Mouse (Mus musculus): ENCODE measurements around the gene Rgs3. TPM values are rescaled to one million over a fixed set of nuclear protein-coding genes. Genes with fewer than 3 reads are reported as not detected.

The Rgs3 gene
- polyA plus RNA-seq, 1 experiment: 49.5 TPM

DNA sequence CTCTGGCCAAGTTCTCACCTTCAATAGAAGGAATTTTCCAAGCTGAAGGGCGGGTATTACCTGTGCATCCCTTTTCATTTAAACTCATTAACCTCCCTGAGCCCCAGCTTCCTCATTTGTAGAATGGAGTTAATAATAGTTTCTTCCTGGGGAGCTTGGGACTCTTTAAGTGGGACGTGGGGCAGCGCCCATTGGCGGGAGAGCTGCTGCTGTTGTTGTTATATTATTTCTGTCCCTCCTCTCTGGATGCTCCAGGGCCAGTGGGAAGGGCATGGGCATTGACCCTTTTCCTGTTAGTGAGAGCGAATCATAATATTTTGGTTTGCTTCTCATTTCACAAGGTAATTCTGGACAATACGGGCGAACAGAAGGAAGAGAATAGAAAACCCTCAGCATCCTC is 47.3 kb downstream of the Rgs3 start:
- peak overlapping the region; percentile 47 for H3K27ac ChIP-seq (replicated peaks; ENCODE audit: low read depth, low read length)

DNA sequence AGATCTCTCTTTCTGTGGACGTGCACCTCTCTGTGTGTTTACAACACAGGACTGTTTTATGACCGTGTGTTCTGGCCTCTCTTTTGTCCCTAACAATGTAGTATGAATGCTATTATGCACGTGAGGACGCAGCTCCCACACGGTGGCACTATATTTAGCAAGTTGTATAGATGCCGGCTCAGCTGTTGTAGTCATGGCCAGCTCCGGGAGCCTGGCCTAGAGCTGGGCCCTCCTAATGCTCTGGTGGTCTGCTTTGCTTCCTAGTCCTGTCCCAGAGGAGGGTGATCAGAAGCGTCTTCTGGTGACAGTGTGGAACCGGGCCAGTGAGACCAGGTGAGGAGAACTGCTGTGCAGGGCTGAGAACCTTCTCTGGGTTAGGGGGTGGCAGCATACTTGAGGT is 47.7 kb downstream of the Rgs3 start:
- peaks cover 19% of the 10 kb centered on the region; the same call in 1 of the 2 replicates for H3K4me1 ChIP-seq (ENCODE audit: control insufficient read depth, insufficient read depth, insufficient read length, low read length)
- no peak overlapping the region for H3K4me3 ChIP-seq (ENCODE audit: insufficient read depth, low read depth, low read length)
- peak overlapping the region; percentile 47 for H3K27ac ChIP-seq (replicated peaks; ENCODE audit: low read depth, low read length)

More for the DNA sequence above, 47.3 kb downstream of the Rgs3 start:
- Histone ChIP-seq H3K4me3 (ENCODE audit: insufficient read depth, low read depth, low read length) (no peak overlapping the region), H3K4me1 (ENCODE audit: control insufficient read depth, insufficient read depth, insufficient read length, low read length) (peaks cover 19% of the 10 kb centered on the region; the same call in 1 of the 2 replicates)

DNA sequence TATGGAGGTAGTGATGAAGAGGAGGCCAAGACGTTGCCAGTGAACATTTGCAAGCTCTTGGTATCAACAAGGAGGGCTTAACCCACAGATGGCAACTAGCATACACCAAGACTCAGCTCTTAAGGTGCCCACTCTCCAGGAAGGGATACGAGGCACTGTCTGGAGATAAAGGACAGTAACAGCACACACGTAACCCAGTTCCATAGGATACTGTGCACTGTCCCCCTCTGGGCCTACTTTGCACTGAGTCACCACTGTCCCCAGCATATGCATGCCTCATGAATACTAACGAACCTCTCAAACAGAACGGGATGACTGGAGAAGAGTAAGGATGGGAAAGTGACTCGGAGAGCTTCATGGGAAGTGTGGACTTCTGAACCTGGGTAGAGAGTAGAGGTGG is 48.2 kb downstream of the Rgs3 start:
- H3K4me1 ChIP-seq (ENCODE audit: control insufficient read depth, insufficient read depth, insufficient read length, low read length): peaks cover 15% of the 10 kb centered on the region; the same call in 1 of the 2 replicates
- H3K4me3 ChIP-seq (ENCODE audit: insufficient read depth, low read depth, low read length): no peak overlapping the region
- no peak overlapping the region for H3K27ac ChIP-seq (replicated peaks; ENCODE audit: low read depth, low read length)

DNA sequence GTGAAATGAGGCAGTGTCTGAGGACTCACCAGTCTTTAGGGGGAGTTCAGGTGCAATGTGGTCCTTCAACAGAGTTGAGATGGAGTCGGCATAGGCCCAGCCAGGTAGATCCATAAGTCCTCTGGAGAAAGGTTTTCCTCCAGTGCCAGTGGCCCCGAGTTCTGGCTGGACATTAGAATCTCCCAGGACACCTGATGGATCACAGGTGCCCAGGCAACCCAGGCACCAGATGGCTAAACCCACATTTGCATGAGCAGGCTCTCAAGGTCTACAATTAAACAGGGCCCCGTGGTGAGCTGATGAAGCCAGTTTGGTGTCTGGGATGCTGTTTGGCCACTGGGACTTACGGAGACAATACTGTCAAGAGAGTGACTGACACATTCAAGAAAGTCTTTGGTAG is 49.7 kb downstream of the Rgs3 start:
- Histone ChIP-seq H3K27ac (replicated peaks; ENCODE audit: low read depth, low read length) (no peak overlapping the region), H3K4me3 (ENCODE audit: insufficient read depth, low read depth, low read length) (no peak overlapping the region), H3K4me1 (ENCODE audit: control insufficient read depth, insufficient read depth, insufficient read length, low read length) (peaks cover 13% of the 10 kb centered on the region)

DNA sequence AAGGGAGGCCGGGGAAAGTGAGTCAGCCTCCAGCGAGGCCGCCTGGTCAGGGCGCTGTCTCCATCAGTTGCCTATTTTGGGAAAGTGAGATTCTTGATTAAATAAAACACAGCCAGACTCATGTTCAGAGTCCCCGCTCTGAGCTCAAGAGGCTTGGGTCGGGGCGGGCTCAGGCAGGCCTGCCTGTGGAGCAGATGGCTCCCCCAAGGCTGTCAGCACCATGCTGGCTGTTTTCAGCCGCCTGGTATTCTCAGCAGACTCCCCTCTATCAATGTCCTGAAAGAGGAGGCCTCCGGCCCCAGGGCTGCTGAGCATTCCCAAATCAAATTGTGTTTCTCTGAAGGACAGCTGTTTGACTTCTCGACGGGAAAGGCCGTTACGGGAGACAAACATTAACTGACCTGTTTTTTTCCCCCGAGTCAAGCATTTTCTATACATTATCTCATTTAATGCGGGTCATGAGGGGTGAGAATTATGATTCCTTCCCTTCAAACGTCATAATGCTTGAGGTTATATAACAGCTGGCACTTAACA is 50.6 kb downstream of the Rgs3 start:
- Histone ChIP-seq H3K27ac (replicated peaks; ENCODE audit: low read depth, low read length) (no peak overlapping the region), H3K4me1 (ENCODE audit: control insufficient read depth, insufficient read depth, insufficient read length, low read length) (peaks cover 20% of the 10 kb centered on the region), H3K4me3 (ENCODE audit: insufficient read depth, low read depth, low read length) (no peak overlapping the region)

DNA sequence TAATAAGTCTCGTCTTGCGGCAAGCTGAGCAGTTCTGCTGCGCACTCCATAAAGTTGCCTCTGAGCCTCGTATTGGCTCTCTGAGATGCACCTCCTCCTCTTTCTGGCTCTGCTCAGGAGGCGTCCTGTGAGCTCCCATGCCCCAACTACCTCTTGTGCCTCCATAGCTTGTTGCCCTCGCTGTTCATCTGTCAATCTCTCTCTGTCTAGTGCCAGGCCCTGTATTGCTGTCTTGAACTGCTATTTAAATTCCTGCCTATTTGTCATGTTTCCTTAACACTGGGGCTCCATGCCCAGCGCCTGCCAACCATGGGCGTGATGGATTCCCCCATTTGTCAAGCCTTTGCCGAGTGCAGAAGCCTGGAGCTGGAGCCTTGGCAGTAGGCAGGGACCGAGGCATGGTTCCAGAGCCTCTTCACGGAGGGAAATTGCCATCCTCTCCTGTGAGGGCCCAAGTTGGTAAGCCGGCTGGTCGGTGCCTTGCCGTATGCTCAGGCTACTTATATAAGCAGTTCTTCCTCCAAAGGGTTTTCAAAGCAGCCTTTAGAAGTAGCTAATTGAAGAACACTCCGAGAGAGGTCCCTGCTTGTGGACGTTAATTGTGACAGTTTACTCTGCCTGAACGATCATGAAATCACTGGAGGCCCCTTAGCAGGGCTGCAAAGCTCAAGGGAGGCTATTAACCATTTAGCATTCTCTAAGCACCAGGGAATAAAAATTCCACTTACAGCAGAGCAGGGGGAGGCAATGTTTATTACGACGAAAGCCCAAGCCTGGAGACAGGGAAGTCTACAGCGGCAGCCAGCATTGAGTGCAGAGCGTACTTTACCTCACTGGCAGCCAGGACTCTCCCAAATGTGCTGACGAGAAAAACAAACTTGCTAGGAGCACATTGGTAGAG is 53.2 kb downstream of the Rgs3 start:
- H3K27ac ChIP-seq (replicated peaks; ENCODE audit: low read depth, low read length): no peak overlapping the region
- peaks cover 25% of the 10 kb centered on the region for H3K4me1 ChIP-seq (ENCODE audit: control insufficient read depth, insufficient read depth, insufficient read length, low read length)

DNA sequence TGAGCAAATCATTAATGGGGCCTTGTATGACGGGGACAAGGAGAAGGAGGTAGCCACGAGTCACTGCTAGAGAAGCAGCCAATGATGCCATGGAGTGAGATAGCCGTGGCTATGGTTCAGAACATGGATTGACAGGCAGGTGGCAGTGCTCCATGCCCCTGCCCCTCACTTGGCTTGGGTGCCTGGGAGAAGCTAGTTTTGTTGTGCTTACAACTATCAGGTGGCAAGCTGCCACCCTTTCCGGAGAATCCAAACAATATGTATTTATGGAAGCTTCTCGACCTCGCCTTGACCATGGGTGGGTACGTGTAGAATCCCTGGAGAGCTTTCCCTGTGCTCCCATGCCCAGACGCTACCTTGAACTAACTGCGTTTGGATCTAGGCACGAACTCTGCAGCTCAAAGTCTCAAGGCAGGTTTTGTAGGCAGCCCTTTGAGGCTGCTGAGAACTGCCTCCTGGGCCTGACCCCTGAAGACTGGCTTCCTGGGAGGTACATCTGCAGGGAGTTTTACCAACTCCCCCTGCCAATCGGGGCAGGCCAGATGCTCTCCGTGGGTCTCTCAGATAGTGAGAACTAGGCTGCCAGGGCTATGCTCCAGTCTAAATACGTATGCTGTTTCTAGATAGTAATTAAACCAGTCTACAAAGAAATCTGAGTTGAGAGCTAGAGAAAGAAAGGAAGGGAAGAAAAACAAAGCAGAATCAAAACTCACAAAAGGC is 54.2 kb downstream of the Rgs3 start:
- no peak overlapping the region for H3K4me3 ChIP-seq (ENCODE audit: insufficient read depth, low read depth, low read length)
- peaks cover 34% of the 10 kb centered on the region for H3K4me1 ChIP-seq (ENCODE audit: control insufficient read depth, insufficient read depth, insufficient read length, low read length)
- H3K27ac ChIP-seq (replicated peaks; ENCODE audit: low read depth, low read length): no peak overlapping the region

More for the DNA sequence above, 53.2 kb downstream of the Rgs3 start:
- no peak overlapping the region for H3K4me3 ChIP-seq (ENCODE audit: insufficient read depth, low read depth, low read length)

DNA sequence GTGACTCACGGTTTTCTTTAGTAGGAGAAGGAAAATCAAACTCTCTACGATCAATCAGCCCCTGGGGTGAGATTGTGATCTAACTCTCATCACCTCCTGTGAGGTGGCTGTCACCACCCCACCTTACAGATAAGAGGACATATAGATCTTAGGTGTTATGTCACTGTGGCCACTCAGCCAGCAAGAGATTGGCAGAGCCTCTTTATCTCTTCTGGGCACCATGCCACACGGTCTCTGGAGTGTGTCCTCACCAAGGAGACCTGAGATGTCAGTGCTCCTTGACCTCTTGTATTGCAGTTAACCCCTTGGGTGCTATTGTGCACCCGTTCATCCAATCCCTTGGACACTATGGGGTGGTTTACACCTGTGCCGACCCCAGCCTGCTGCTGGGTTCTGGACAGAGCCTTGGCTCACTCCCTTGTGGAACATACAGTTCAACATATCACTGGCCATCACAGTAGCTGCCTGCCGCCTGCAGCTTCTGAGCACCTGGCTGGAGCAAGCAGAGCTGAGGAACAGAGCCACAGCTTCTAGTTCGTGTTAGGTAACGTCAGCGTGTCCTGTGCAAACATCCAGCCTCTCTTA is 58.3 kb downstream of the Rgs3 start:
- H3K27ac ChIP-seq (replicated peaks; ENCODE audit: low read depth, low read length): peak overlapping the region; percentile 98
- H3K4me1 ChIP-seq (ENCODE audit: control insufficient read depth, insufficient read depth, insufficient read length, low read length): peaks cover 34% of the 10 kb centered on the region
- no peak overlapping the region for H3K4me3 ChIP-seq (ENCODE audit: insufficient read depth, low read depth, low read length)

DNA sequence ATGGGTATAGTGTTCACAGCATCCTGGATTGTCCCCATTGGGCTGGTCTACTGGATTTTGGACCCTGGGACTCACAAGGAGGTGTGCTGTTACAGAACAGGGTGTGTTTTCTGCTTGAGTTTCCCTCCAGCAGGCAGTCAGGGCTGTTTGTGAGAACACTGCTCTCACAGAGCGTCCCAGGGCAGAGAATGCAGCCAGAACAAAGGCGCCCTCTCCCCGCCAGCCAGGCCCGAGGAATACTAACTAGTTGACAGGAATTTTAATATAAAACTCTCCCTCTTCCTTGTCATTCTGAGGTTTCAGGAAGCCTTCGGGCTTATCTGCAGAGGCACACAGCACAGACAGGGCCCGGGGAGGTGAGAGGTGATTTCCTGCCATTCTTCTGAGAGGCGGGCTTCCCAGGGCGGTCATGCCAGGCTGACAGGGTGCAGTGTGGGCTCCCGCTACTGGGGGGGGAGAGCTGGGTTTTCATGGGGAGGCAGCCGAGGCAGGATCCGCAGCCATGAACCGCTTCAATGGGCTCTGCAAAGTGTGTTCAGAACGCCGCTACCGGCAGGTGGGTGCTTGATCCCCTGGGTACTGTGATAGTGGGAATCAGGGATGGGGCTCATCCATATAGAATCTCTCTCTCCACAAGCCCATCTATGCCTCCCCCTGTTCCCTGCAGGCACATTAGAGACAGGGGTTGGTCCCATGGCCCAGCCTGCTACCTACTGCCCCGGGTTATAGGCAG is 59.8 kb downstream of the Rgs3 start:
- Histone ChIP-seq H3K4me3 (ENCODE audit: insufficient read depth, low read depth, low read length) (peak overlapping the region; percentile 83), H3K27ac (replicated peaks; ENCODE audit: low read depth, low read length) (peak overlapping the region; percentile 98), H3K4me1 (ENCODE audit: control insufficient read depth, insufficient read depth, insufficient read length, low read length) (peaks cover 25% of the 10 kb centered on the region)

DNA sequence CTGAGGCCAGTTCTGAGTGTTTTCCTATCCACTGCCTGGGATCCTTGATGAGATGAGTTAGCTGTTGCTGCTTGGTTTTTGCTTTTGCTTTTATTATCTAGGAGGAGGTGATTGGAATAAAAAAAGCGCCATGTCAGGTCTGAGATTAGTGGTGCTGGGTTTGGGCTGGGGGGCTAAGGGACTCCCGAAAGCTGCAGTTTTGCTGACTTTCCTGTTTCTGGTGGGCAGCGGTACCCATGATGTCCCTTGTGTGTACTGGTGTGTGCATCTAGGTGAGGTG is 60.3 kb downstream of the Rgs3 start:
- Histone ChIP-seq H3K27ac (replicated peaks; ENCODE audit: low read depth, low read length) (peak overlapping the region; percentile 98), H3K4me1 (ENCODE audit: control insufficient read depth, insufficient read depth, insufficient read length, low read length) (peaks cover 21% of the 10 kb centered on the region), H3K4me3 (ENCODE audit: insufficient read depth, low read depth, low read length) (peak overlapping the region; percentile 83)

DNA sequence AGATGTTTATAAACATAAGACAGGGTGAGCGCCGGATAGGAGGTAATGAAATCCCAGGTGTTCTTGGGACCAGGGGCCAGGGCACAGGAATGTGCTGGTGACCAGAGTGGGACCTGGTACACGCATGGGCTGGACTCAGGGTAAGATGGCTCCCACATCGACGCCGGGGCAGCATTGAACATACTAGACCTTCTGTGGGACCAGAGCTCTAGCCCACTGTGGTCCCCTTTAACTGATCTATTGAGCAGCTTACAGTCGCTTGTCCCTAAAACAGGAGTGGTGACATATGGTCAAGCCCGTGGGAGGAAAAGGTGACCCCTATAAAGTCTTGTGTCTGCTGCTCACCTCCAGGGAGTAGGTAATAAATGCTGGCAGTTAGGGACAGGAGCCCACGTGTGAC is 61.5 kb downstream of the Rgs3 start:
- Histone ChIP-seq H3K4me1 (ENCODE audit: control insufficient read depth, insufficient read depth, insufficient read length, low read length) (peaks cover 16% of the 10 kb centered on the region), H3K4me3 (ENCODE audit: insufficient read depth, low read depth, low read length) (peak overlapping the region; percentile 59), H3K27ac (replicated peaks; ENCODE audit: low read depth, low read length) (peak overlapping the region; percentile 96)

DNA sequence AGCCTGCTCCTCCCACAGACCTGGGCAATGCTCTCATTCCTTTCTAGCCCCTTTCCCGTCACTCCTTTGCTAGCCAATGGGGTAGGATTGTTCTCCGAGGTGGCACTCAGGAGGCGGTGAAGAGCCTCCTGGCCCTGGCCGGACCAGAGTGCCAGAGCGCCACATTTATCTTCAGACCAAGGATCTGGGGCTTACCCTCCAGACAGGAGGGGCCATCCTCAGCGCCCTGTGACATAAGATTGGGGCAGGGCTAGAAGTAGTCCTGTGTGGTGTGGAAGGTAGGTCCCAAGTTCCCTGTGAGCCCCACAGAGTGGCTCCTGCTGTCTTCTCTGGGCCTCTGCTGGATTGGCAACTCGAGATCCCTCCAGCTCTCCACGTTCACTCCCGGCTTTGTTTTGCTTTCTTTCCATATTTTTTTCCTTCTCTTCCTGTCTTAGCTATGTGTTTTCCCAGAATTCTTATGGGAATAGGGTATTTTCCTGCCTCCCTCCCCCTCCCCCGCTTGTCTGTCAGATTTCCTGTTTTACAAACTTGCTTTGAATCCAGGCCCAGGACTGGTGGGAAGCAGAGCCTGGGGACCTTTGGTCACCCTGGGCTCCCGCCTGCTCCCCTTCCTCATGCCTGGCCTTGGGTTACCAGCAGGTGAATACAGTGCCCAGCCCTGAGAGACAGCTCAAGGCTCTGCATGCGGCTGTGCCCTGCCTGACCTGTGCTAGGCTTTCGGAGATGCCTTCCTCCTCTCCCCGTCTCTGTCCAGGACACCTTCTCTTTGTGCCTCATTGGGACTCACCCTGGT is 62.4 kb downstream of the Rgs3 start:
- peak overlapping the region; percentile 96 for H3K27ac ChIP-seq (replicated peaks; ENCODE audit: low read depth, low read length)
- peak overlapping the region; percentile 59 for H3K4me3 ChIP-seq (ENCODE audit: insufficient read depth, low read depth, low read length)
- H3K4me1 ChIP-seq (ENCODE audit: control insufficient read depth, insufficient read depth, insufficient read length, low read length): peaks cover 12% of the 10 kb centered on the region

DNA sequence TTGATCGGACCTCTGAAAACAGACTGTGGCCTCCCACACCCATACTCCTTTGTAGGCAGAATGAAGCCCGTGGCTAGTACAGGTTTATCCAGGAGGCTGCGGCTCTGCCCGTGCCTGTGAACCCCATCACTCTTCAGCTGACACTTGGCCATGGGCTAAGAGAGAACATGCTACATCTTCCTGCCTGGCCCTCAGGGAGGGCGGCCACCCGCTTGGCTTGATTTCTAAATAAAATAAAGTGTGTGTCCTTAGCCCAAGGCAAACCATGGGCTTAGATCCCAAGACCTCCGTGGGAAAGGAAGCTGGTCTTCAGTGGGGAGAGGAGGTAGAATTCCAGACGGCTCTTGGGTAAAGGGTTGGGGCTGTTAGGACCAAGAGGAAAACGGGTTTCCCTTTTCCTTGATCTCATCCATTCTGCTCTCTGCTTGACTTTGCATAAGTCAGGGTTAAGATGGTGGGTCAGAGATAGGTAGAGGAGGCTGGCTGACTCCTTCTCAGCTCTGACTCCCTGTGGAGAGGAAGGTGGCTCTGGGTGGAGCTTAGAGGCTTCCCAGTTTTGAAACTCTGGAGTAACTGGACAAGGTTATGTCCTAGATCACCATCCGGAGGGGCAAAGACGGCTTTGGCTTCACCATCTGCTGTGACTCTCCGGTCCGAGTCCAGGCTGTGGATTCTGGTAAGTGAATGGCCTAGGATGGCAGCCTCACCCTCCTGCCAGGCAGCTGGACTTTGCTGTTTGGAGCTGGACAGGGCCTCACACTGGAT is 63.8 kb downstream of the Rgs3 start:
- Histone ChIP-seq H3K4me3 (ENCODE audit: insufficient read depth, low read depth, low read length) (peak overlapping the region; percentile 49), H3K27ac (replicated peaks; ENCODE audit: low read depth, low read length) (peak overlapping the region; percentile 88)

More for the DNA sequence above, 63.8 kb downstream of the Rgs3 start:
- H3K4me1 ChIP-seq (ENCODE audit: control insufficient read depth, insufficient read depth, insufficient read length, low read length): peaks cover 15% of the 10 kb centered on the region

All from brown adipose tissue, adult 24 weeks (tissue).